Mouse (Mus musculus): Measurements from ENCODE around the gene Car14. TPM values are rescaled to one million over a fixed set of nuclear protein-coding genes. Genes with fewer than 3 reads are reported as not detected.
A peak's percentile ranks its signal among the peaks of the same experiment; 100 is the strongest.
"Not testable (repeated sequence)": the region's sequence is repeated elsewhere in the genome, so short reads cannot be mapped to it uniquely, and the experiment has no call there.

Gene Car14
- total RNA-seq (2021): 10 to 100 TPM; 12.7 to 13.4 TPM

DNA sequence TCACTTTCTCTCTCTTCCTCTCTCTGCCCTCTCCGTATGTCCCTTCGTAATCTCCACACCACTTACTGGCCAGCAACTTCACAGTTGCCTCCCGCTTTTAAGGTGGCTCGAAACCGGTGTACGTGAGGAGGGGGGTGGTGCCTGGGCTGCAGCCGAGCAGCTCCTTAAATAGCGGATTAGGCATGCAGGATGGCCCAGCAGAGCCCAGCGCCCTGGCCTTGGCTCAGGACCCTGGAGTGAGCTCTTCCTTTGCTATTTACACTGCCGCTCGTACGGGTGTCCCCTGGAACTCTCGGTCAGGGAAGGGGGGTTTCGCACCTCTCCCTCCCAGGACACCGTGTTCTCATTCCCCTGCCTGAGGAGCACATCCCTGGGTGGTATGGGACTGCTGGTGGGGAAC, at the start of gene Car14:
Gene Car14 (minus strand): TSS at position 124 of the 400 bp plus-strand sequence.
- no peak for DNase-seq (ENCODE audit: extremely low spot score in 1 of 2, low spot score in 1 of 2)

DNA sequence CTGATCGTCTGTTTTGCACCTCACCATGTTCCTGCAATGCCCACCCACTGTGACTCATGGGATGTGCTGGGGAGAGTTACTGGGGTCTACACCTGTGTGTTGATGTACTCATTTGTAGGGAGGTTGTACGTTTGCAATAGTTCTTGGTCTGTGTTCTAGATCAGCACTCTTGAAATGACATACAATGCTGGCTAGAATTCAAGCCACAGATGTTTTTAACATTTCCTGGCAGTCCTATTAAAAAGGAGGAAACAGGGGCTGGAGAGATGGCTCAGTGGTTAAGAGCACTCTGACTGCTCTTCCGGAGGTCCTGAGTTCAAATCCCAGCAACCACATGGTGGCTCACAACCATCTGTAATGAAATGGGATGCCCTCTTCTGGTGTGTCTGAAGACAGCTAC, 49.0 kb upstream of the Car14 start:
- DNase-seq (ENCODE audit: extremely low spot score in 1 of 2, low spot score in 1 of 2): no peak

DNA sequence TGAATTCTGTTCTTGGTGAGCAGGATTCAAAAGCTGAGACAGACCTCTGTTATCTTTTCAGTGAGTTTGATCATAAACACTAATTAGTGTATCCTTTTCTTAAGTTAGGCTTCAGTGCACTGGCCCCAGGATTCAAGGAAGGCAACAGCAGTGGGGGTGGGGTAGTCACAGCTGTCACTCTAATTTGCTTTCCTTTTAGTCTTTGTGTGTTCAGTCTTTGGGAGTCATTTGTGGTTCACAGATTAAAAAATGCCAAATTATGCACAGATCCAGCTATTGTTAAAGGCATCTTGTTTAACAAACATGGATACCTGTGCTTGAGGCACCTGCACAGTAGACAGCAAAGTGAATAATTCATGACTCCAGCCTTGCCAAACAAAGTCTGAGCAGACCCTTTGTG, 48.5 kb upstream of the Car14 start:
- no peak for DNase-seq (ENCODE audit: extremely low spot score in 1 of 2, low spot score in 1 of 2)

DNA sequence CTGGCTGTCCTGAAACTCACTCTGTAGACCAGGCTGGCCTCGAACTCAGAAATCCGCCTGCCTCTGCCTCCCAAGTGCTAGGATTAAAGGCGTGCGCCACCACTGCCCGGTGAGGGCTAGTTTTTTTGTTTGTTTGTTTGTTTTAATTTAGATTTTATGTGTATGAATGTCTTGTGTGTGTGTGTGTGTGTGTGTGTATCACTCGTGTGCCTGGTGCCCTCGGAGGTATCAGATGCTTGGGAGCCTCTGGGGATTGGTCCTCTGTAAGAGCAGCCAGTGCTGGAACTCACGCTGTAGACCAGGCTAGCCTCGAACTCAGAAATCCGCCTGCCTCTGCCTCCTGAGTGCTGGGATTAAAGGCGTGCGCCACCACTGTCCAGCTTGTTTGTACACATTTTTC, 47.1 kb upstream of the Car14 start:
- not testable (repeated sequence) for DNase-seq (ENCODE audit: extremely low spot score in 1 of 2, low spot score in 1 of 2)

DNA sequence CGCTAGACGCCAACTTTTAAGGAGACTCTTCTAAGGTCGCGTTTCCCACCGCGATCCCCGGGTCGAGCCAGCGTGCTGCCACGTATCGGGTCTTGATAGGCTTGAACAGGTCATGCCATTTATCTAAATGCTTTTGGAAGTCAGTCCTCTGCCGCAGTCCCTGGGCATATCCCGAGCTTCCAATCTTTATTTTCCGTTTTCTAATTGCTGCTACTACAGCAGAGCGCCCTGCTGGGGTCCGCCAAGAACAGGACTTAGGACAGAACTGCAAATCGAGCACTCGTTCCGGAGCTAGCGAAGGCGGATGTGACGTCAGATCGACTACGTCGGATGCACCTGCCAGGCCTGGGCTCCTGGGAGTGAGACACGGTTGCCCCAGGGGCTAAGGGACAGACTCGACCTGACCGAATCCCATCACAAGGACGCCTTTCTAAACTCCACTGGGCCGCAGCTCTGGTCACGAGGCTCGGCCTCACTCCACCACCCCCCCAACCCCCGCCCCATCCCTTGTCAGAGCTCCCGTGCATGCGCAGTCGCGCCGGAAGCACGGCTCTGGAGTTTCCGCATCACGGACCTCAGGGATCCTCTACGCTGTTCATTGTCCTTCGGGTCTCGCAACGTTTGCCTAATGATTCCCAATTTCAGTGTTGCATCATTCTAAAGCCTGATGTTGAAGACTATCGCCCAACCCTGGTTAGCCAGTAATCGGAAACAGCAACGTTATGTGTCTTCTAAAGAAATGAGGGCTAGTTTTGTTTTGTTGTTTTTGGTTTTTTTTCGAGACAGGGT, 46.5 kb upstream of the Car14 start:
- DNase-seq (ENCODE audit: extremely low spot score in 1 of 2, low spot score in 1 of 2): peak; percentile 83 to 97

DNA sequence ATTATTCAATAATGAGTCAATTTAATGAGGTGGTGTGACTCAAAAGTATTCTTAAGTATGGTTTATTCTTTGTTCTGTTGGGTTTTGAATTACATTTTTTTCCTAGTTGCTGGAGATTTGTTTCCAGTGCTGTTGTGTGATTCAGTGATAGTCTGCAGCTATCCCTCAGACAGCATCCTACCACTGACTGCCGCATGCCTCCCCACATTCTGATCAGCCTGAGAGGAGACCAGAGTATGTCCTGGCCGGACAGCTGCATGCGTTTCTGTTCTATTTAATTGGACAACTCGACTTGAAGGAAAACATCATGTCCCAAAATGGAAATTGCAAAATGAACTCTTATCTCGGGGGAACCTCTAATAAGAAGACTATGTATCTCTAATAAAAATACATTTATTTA, 43.8 kb upstream of the Car14 start:
- DNase-seq (ENCODE audit: extremely low spot score in 1 of 2, low spot score in 1 of 2): no peak

DNA sequence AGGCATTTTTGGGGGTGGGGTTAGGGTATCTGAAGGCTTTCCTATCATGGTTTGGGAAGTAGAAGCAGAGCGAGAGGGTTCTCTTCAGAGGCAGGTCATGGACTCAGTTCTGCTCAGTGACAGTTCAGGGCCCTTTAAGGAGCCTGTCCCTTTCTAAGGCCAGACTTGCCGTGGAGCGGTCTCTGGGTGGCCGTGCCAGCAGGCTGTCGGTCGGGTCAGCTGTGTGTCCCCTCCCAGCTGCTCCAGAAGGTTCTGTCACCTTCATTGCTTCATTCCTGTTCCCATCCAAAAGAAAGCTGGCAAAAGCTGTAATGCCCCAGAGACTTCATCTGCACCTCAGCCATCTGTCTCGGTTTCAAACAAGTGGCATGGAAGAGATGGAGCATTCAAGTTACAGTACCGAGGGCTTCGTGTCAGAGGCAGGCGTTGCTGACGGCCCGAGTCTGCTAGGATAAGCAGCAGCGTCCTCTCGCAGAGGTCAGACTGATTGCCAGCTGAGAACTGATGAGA, 41.3 kb upstream of the Car14 start:
- DNase-seq (ENCODE audit: extremely low spot score in 1 of 2, low spot score in 1 of 2): no peak

DNA sequence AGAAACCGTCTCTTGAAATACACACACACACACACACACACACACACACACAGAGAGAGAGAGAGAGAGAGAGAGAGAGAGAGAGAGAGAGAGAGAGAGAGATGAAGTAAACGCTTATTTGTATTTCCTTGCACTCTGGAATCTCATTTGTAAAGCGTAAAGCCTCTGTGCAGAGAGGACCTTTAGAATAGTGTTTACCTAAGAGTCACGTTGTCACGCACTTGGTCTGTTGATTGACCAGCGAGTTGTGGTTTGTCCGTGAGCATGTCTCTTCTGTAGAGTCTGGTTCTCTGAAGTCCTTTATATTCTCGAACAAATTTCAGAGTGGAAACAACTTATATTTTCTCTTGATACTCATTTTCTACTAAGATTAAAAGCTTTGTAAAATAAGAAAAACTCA, 40.3 kb upstream of the Car14 start:
- DNase-seq (ENCODE audit: extremely low spot score in 1 of 2, low spot score in 1 of 2): no peak

DNA sequence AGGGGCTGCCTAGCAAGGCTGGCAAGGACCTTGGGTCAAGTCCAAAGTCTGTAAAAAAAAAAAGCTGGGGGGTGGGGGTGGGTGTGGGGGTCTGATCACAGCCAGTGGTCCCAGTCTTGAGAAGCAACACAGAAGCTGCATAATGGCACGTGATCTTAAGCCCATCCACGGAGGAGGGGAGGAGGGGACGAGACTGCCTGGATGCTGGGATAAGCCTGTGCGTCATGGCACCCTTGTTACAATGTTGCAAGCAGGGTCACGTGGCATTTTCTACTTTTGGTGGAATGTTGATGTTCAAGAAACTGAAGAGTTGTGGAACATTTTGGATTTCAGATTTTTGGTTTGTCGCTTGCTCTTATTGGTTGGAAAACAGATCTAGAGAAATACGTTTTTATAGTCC, 38.7 kb upstream of the Car14 start:
- DNase-seq (ENCODE audit: extremely low spot score in 1 of 2, low spot score in 1 of 2): no peak

DNA sequence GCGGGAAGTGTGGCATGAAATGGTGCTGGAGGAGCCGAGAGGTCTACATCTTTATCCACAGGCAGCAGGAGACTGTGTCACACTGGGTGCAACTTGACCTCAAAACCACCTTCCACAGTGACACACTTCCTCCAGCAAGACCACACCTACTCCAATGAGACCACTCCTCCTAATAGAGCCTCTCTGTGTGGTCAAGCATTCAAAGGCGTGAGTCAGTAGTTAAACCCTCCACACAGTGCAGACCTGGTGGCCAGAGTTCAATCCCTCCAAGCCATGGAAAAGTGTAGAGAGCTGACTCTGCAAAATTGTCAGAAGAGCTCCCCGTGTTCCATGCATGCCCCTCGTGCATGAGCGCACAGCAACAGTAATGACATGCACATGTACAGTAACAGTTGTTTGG, 38.3 kb upstream of the Car14 start:
- DNase-seq (ENCODE audit: extremely low spot score in 1 of 2, low spot score in 1 of 2): no peak

DNA sequence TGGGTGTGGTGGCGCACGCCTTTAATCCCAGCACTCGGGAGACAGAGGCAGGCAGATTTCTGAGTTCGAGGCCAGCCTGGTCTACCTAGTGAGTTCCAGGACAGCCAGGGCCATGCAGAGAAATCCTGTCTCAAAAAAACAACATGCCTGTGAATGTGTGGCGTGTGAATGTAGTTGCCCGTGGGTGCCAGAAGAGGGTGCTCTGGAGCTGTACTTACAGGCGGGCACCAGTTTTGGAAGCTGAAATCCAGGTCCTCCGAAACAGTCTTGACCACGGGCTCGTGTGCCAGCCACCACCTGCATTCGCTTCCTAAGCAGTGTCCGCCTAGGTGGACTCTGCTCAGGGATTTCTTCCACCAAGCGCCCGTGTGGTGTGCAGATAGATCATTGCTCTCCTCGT, 34.3 kb upstream of the Car14 start:
- peak in 1 of 2 experiments; percentile 6 for DNase-seq (ENCODE audit: extremely low spot score in 1 of 2, low spot score in 1 of 2)

DNA sequence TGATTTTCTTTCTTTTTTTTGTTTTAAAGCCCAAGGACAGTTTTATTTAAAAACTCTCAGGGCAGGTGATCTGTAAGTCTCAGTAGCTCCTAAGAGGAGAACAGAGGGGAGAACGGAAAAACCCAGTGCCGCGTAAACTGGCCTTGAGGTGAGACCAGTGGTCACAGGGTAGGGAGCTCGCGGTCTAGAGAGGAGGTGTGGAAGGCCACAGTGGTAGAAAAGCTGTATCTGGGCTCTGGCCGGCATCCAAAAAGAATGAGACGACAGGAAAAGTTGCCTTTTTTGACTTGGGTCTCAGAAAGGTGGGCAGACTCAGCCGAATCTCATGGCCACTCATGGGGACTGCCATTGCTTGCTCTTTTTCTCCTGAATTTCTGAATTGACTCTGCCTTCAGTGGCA, 33.7 kb upstream of the Car14 start:
- no peak for DNase-seq (ENCODE audit: extremely low spot score in 1 of 2, low spot score in 1 of 2)

DNA sequence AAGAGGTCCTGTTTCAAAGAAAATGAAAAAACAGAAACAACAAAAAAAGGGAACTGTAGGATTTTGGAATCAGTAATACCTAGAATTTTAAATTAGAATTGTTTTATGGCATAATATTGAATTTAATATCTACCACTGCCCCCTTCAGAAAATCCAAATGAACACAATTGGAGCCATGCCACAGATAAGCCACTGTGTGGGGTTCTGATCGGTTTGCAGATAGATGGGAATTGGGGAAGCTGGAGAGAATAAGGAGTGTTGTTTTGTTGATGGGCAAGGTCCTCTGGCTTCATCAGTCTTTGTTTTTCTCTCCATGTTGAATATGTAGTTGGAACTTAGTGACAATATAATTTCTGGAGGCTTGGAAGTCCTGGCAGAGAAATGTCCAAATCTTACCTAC, 30.0 kb upstream of the Car14 start:
- DNase-seq (ENCODE audit: extremely low spot score in 1 of 2, low spot score in 1 of 2): no peak

DNA sequence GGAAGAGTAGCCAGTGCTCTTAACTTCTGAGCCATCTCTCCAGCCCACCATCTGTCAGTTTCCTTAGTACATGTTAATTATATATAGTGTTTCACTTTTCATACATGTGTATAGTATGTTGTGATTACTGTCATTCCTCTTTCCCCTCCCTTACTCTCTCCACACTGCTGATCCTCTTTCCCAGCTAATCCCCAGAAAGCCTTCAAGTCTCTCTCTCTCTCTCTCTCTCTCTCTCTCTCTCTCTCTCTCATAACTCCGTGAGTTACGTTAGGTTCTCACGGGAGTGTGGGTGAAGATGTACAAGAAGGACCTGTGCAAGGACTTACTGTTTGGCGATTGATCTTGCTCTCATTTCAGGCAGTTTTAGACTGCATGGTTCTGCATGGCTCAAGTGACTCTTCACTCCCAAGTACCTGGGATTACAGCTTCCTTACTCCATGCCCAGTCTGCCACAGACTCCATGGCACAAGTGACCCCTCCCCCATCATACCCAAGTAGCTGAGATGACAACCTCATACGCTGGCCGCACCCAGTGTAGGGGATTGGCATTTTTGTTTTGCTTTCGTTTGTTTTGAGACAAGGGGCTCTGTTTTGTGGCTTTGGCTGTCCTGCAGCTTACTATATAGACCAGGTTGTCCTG, 28.7 kb upstream of the Car14 start:
- DNase-seq (ENCODE audit: extremely low spot score in 1 of 2, low spot score in 1 of 2): no peak

DNA sequence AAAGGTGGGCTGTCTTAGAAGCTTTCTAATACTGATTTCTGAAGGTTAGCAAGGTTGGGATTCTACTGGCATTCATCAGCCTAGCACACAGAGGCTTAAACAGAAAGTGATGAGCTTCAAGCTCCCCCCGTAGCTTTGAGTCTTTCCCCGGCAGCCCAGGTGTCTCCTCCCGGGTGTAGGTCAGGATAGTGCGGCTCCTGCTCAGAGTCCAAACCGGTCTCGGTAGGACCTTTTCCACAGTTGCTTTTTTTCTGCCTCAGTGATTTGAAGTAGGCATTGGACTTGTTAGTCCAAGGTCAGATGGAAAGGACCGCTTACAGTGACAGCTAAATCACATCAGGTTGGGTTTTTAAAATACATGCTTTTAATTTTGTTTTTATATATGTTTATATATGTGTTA, 28.1 kb upstream of the Car14 start:
- DNase-seq (ENCODE audit: extremely low spot score in 1 of 2, low spot score in 1 of 2): no peak

DNA sequence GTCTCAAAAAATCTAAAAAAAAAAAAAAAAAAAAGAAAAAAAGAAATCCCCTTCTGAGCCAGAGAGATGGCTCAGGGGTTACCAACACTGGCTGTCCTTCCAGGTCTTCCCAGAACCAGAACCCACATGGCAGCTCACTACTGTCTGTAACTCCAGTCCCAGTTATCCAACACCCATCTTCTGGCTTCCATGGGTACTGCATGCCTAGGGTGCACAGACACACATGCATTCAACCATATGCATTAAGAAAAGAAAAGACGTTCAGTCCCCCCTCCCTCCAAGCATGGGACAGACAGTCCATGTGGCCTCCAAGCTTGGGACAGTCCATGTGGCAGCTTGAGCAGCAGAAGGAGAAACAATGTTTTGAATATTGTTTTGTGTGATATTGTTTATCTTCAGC, 27.7 kb upstream of the Car14 start:
- no peak for DNase-seq (ENCODE audit: extremely low spot score in 1 of 2, low spot score in 1 of 2)

DNA sequence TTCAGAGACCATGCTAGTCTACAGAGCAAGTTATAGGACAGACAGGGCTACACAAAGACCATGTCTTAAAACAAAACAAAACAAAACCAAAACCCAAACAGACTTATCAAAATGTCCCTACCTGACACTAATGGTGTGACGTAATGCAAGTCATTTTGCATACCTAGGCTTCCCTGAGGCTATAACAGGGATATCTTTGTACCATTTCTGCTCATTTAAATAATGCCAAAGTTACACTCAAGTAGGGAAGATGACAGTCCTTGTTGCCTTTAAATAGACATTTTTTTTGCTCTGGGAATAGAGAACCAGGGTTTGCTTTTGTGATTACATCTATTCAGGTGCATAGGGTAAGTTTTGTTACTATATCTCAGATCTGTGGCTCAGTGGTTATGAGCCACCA, 27.0 kb upstream of the Car14 start:
- no peak for DNase-seq (ENCODE audit: extremely low spot score in 1 of 2, low spot score in 1 of 2)

DNA sequence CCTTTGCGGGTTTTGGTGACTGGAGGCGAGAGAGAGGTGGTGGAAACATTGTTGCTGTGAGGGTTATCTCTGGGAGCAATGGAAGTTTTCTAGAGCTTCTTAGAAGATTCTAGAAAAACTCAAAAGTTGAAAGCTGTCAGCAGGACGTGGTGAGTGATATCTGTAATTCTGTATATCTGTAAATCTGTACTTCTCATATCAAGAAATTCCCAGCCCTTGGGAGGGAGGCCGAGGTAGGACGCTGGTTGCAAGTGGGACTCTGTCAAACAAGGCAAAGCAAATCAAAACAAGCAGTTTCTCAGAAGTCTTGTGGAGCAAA, 25.9 kb upstream of the Car14 start:
- DNase-seq (ENCODE audit: extremely low spot score in 1 of 2, low spot score in 1 of 2): no peak

DNA sequence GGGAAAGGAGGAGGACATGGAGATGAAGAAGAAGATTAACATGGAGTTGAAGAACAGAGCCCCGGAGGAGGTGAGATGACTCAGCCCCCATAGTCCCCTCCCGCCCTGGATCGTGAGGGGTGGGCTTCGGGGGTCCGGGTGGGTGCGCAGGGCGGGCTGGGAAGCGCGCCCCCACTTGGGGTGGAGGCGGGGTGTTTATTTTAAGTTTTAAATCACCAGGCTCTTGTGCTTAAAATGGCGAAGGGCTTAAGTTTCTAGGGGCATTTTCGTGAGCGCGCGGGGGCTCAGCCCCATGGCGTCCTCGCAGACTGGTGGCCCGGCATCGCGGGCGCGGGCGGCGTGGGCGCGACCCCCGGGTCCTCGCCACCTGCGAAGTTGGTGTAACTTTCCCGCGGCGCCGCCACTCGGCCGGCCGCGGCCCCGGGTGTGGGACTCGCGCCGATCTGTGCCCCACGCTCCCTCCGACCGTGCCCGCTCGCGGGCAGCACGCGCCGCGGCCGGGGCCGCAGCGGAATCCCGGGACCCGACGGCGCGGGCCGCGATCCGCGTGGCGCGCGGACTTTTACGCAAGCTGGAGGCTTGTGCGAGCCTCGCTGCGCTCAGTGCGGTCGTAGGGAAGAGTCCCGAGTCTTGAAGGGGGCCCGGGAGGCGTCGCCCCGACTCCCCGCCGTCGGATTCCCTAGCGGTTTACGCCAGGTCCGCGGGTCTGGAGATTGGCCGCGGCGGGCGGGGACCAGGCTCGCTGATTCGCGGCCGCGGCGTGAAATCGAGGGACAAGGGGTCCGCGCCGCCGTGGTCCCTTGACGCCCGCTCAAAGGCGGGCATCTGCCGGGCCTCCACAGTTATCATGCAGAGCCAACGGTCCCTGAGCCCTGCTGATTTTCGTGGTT, 25.3 kb upstream of the Car14 start:
- peak; percentile 19 to 27 for DNase-seq (ENCODE audit: extremely low spot score in 1 of 2, low spot score in 1 of 2)

DNA sequence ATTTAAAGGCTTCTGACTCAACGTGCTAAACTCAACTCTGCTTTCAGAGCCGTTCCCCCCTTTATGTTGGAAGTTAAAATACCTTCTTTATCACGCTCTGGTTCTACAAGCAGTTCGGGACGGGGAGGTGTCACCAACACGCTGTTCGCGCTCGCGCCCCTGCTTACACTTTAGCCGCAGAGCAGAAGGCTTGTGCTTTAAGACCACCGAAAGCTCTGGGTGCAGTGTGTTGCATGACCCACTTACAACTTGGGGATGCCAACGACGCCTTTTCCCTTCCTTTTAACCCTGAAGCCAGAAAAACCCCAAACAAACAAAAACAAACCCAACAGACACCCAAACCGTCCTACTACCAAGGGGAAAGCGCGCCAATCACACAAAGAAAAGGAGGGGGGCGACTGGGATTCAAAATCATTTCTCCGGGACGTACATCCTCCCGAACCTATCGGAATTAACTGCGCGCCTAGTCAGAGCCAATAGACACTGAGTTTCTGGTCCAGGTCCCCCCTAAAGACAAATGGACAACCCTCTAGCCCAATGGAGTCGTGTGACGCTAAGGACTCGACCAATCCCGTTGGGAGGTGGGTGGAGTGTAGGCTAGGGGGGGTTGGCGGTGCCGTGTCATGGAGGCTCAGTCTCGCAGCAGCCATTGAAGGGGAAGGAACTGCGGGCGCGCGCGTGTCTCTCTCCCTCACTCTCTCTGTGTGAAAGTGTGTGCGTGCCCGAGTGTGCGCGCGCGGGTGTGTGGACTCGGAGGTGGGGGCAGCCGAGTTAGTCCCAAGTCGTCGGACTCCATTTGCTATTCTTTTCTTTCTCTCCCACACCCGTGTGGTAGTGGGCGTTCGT, 24.4 kb upstream of the Car14 start, which contains the start of gene Anp32e:
Gene Anp32e (plus strand): TSS at position 589 of the 846 bp plus-strand sequence.
- peak; percentile 90 to 91 for DNase-seq (ENCODE audit: extremely low spot score in 1 of 2, low spot score in 1 of 2)

Measured in layer of hippocampus, postnatal 25 days (tissue).